Mouse (Mus musculus): Measurements from ENCODE around the gene Zfp619.
"Not testable (repeated sequence)": the region's sequence is repeated elsewhere in the genome, so short reads cannot be mapped to it uniquely, and the experiment has no call there.

Gene Zfp619

GRCm38 (mm10) chr7:39517616-39518177, at the start of gene Zfp619:
Gene Zfp619 (plus strand): TSS chr7:39517766.
- DNase-seq (ENCODE audit: low spot score), result peak; percentile 92

- no peak for DNase-seq (ENCODE audit: low spot score)
These were observed 38.6 kb upstream of the Zfp619 start for GRCm38 (mm10) chr7:39479013-39479412.

- DNase-seq (ENCODE audit: low spot score), result no peak
These were observed 33.2 kb upstream of the Zfp619 start for GRCm38 (mm10) chr7:39484384-39484783.

GRCm38 (mm10) chr7:39487159-39487853, 30.3 kb upstream of the Zfp619 start:
- peak; percentile 5 for DNase-seq (ENCODE audit: low spot score)

GRCm38 (mm10) chr7:39487854-39488205, 29.7 kb upstream of the Zfp619 start:
- no peak for DNase-seq (ENCODE audit: low spot score)

- DNase-seq (ENCODE audit: low spot score), result no peak
These were observed 22.9 kb upstream of the Zfp619 start for GRCm38 (mm10) chr7:39494646-39495045.

- no peak for DNase-seq (ENCODE audit: low spot score)
These were observed 13.5 kb upstream of the Zfp619 start for GRCm38 (mm10) chr7:39504100-39504499.

GRCm38 (mm10) chr7:39518362-39518761, 796 bp downstream of the Zfp619 start:
- DNase-seq (ENCODE audit: low spot score), result peak; percentile 24

GRCm38 (mm10) chr7:39523703-39524424, 6.3 kb downstream of the Zfp619 start:
- DNase-seq (ENCODE audit: low spot score), result no peak

GRCm38 (mm10) chr7:39543151-39543550, 25.6 kb downstream of the Zfp619 start:
- DNase-seq (ENCODE audit: low spot score), result no peak

- DNase-seq (ENCODE audit: low spot score), result peak; percentile 80
These were observed 26.9 kb downstream of the Zfp619 start for GRCm38 (mm10) chr7:39544242-39545111.

- DNase-seq (ENCODE audit: low spot score), result no peak
These were observed 27.6 kb downstream of the Zfp619 start for GRCm38 (mm10) chr7:39545134-39545533.

GRCm38 (mm10) chr7:39549336-39549735, 31.8 kb downstream of the Zfp619 start:
- DNase-seq (ENCODE audit: low spot score), result peak; percentile 13

- peak; percentile 92 for DNase-seq (ENCODE audit: low spot score)
These were observed 34.7 kb downstream of the Zfp619 start for GRCm38 (mm10) chr7:39551976-39552891.

- DNase-seq (ENCODE audit: low spot score), result no peak
These were observed 35.4 kb downstream of the Zfp619 start for GRCm38 (mm10) chr7:39552993-39553392.

GRCm38 (mm10) chr7:39553871-39554270, 36.3 kb downstream of the Zfp619 start:
- DNase-seq (ENCODE audit: low spot score), result no peak

- no peak for DNase-seq (ENCODE audit: low spot score)
These were observed 62.5 kb downstream of the Zfp619 start for GRCm38 (mm10) chr7:39580066-39580465.

- no peak for DNase-seq (ENCODE audit: low spot score)
These were observed 63.0 kb downstream of the Zfp619 start for GRCm38 (mm10) chr7:39580601-39581000.

GRCm38 (mm10) chr7:39586834-39587233, 69.3 kb downstream of the Zfp619 start:
- DNase-seq (ENCODE audit: low spot score), result not testable (repeated sequence)

- no peak for DNase-seq (ENCODE audit: low spot score)
These were observed 70.5 kb downstream of the Zfp619 start for GRCm38 (mm10) chr7:39588037-39588436.

- peak; percentile 23 for DNase-seq (ENCODE audit: low spot score)
These were observed 71.0 kb downstream of the Zfp619 start for GRCm38 (mm10) chr7:39588471-39589041.

Data from ovary, postnatal 36 days (tissue).